Mouse (Mus musculus): ENCODE data around the gene Kazald1. TPM values are rescaled to one million over a fixed set of nuclear protein-coding genes. Genes with fewer than 3 reads are reported as not detected.
"Not testable (repeated sequence)": the region's sequence is repeated elsewhere in the genome, so short reads cannot be mapped to it uniquely, and the experiment has no call there.

Kazald1 gene
- total and polyA plus RNA-seq, 2 experiments from 2014 or later: 10.3 to 21.7 TPM

DNA sequence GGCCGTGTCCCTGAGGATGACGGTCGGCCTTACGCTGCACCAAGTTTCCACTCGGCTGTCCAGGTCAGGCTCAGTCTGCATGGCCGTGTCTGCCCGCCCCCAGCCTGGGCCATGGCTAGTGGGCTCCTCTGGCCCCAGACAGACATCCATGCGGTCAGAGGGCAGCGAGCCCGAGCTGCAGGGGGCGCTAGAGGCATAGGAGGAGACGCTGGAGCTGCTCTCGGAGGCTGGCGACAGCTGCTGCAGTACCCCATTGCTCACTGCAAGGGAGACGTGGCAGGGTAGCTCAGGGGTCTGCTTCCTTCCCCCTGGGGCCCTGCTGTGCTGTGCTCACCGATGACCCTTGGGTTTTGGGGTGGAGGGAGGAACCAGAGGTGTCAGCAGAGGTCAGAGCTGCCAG, 38.2 kb upstream of the Kazald1 start:
- DNase-seq (ENCODE audit: low spot score) (no peak), ATAC-seq (ENCODE audit: insufficient read depth, low read depth) (no peak)
- no peaks in the 10 kb centered on the region; the same call in 1 of the 2 replicates for H3K4me1 ChIP-seq (ENCODE audit: control insufficient read depth, insufficient read depth)
- H3K9me3 ChIP-seq (replicated peaks; ENCODE audit: control insufficient read depth, low read length): no peaks in the 10 kb centered on the region
- no peak overlapping the region for H3K4me2 ChIP-seq (ENCODE audit: low read depth, low read length)
- 34% methylated on average over 16 of the region's 16 CpGs for WGBS
- peaks cover 31% of the 10 kb centered on the region for H3K27me3 ChIP-seq (ENCODE audit: control insufficient read depth, insufficient read depth, low read length)
- no peak overlapping the region for H3K27ac ChIP-seq (ENCODE audit: low read depth)
- TF ChIP-seq CTCF (IDR thresholded peaks at IDR 0.05; ENCODE audit: low read depth) (peak; percentile 45), EP300 (IDR thresholded peaks at IDR 0.05; ENCODE audit: low read depth) (no peak)
- no peaks in the 10 kb centered on the region for H3K36me3 ChIP-seq (replicated peaks; ENCODE audit: control insufficient read depth, insufficient read depth, low read length)
- no peak overlapping the region for H3K4me3 ChIP-seq (ENCODE audit: low read depth, low read length)
- no peak overlapping the region for H3K9ac ChIP-seq (replicated peaks; ENCODE audit: low read depth, low read length)

DNA sequence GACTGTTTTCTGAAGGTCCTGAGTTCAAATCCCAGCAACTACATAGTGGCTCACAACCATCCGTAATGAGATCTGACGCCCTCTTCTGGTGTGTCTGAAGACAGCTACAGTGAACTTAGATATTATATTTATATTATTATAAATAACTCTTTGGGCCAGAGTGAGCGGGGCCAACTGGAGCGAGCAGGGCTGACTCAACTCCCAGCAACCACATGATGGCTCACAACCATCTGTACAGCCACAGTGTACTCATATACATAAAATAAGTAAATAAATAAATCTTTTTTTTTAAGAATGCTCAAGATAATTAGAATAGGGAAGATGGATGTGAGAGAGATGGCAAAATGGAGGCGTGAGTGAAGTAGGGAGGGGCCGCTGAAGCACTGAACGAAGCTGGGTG, 36.8 kb upstream of the Kazald1 start:
- not testable (repeated sequence) for ATAC-seq (ENCODE audit: insufficient read depth, low read depth); H3K9me3 ChIP-seq (replicated peaks; ENCODE audit: control insufficient read depth, low read length); H3K36me3 ChIP-seq (replicated peaks; ENCODE audit: control insufficient read depth, insufficient read depth, low read length); H3K4me1 ChIP-seq (ENCODE audit: control insufficient read depth, insufficient read depth); H3K4me2 ChIP-seq (ENCODE audit: low read depth, low read length); H3K27ac ChIP-seq (ENCODE audit: low read depth); H3K4me3 ChIP-seq (ENCODE audit: low read depth, low read length); DNase-seq (ENCODE audit: low spot score); H3K9ac ChIP-seq (replicated peaks; ENCODE audit: low read depth, low read length)
- 91% methylated on average over 7 of the region's 7 CpGs for WGBS
- H3K27me3 ChIP-seq (ENCODE audit: control insufficient read depth, insufficient read depth, low read length): peaks cover 31% of the 10 kb centered on the region

DNA sequence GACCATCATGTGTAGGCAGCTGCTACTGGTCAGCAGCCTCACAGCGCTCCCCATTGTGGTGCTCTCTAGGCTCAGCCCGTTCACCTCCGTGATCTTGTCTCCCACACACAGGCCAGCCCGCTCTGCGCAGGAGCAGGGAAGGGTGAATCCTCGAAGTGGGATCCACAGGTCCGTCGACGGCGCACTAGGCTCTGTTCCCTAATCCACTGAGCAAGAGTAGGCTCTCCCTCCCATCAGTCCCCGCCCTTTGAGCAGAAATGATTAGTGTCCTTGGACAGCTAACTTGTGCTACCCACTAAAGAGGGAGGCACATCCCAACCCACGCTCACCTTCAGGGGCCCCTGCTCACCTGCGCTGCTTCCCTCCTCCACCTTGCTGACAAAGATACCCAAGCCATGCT, 34.8 kb upstream of the Kazald1 start:
- Histone ChIP-seq H3K4me1 (ENCODE audit: control insufficient read depth, insufficient read depth) (no peaks in the 10 kb centered on the region), H3K27me3 (ENCODE audit: control insufficient read depth, insufficient read depth, low read length) (peaks cover 38% of the 10 kb centered on the region), H3K4me3 (ENCODE audit: low read depth, low read length) (no peak overlapping the region), H3K9me3 (replicated peaks; ENCODE audit: control insufficient read depth, low read length) (no peaks in the 10 kb centered on the region), H3K4me2 (ENCODE audit: low read depth, low read length) (no peak overlapping the region), H3K27ac (ENCODE audit: low read depth) (no peak overlapping the region), H3K9ac (replicated peaks; ENCODE audit: low read depth, low read length) (no peak overlapping the region), H3K36me3 (replicated peaks; ENCODE audit: control insufficient read depth, insufficient read depth, low read length) (no peaks in the 10 kb centered on the region)
- DNase-seq (ENCODE audit: low spot score) (no peak), ATAC-seq (ENCODE audit: insufficient read depth, low read depth) (no peak)
- 45% methylated on average over 13 of the region's 13 CpGs for WGBS
- no peak for TF ChIP-seq CTCF (IDR thresholded peaks at IDR 0.05; ENCODE audit: low read depth)
- TF ChIP-seq EP300 (IDR thresholded peaks at IDR 0.05; ENCODE audit: low read depth): no peak

DNA sequence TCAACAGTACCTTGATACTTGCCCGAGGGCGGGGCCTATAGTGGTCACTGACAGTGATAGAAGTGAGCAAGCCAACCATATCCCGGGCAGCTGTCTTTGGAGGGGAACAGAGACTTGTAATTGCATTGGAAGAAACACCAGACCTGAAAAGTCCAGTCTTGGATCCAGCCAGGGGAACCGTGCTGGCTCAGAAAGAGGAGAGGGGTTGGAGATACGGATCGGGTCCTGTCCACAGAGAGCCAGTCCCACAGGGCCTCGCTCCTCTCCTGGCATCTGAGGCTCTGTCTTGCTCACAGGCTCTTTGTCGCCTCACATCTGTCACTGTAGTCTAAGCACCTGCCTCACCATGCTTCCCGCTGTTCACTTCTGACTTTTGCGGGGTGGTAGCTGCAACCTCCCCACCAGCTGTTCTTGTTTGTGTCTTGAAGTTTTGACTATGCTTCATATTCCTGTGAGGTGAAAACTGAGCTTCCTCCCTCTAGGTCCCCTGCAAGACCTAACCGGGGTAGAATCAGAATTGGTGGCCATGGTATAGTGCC, 30.6 kb upstream of the Kazald1 start:
- DNase-seq (ENCODE audit: low spot score) (no peak), ATAC-seq (ENCODE audit: insufficient read depth, low read depth) (no peak)
- no peak overlapping the region for H3K4me3 ChIP-seq (ENCODE audit: low read depth, low read length)
- H3K36me3 ChIP-seq (replicated peaks; ENCODE audit: control insufficient read depth, insufficient read depth, low read length): no peaks in the 10 kb centered on the region
- no peak overlapping the region for H3K4me2 ChIP-seq (ENCODE audit: low read depth, low read length)
- H3K4me1 ChIP-seq (ENCODE audit: control insufficient read depth, insufficient read depth): peaks cover 18% of the 10 kb centered on the region
- no peak overlapping the region for H3K9ac ChIP-seq (replicated peaks; ENCODE audit: low read depth, low read length)
- 59% methylated on average over 11 of the region's 11 CpGs for WGBS
- H3K27ac ChIP-seq (ENCODE audit: low read depth): no peak overlapping the region
- no peaks in the 10 kb centered on the region for H3K9me3 ChIP-seq (replicated peaks; ENCODE audit: control insufficient read depth, low read length)
- peaks cover 34% of the 10 kb centered on the region for H3K27me3 ChIP-seq (ENCODE audit: control insufficient read depth, insufficient read depth, low read length)
- TF ChIP-seq EP300 (IDR thresholded peaks at IDR 0.05; ENCODE audit: low read depth): no peak
- no peak for TF ChIP-seq CTCF (IDR thresholded peaks at IDR 0.05; ENCODE audit: low read depth)

DNA sequence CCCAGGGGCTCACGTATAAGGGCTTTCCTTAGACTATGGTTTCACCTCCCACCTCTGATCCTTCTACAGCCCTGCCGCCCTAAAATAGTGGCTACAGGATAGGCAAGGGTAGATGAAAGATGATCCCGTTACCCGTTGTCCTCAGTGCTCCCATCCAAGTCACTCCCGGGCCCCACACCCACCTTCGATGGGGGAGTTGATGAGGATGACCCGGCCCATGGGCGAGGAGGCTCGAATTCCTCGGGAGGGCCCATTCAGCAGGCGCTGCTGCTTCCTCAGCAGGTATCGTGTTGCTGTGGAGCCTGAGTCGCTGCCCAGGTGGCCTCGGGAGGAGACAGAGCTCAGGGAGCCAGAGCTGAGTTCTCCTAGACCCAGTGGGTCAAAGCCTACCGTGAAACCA, 29.8 kb upstream of the Kazald1 start:
- Histone ChIP-seq H3K27me3 (ENCODE audit: control insufficient read depth, insufficient read depth, low read length) (peaks cover 27% of the 10 kb centered on the region), H3K4me3 (ENCODE audit: low read depth, low read length) (no peak overlapping the region), H3K9ac (replicated peaks; ENCODE audit: low read depth, low read length) (no peak overlapping the region), H3K4me2 (ENCODE audit: low read depth, low read length) (no peak overlapping the region), H3K4me1 (ENCODE audit: control insufficient read depth, insufficient read depth) (peaks cover 18% of the 10 kb centered on the region), H3K9me3 (replicated peaks; ENCODE audit: control insufficient read depth, low read length) (no peaks in the 10 kb centered on the region), H3K36me3 (replicated peaks; ENCODE audit: control insufficient read depth, insufficient read depth, low read length) (no peaks in the 10 kb centered on the region), H3K27ac (ENCODE audit: low read depth) (no peak overlapping the region)
- ATAC-seq (ENCODE audit: insufficient read depth, low read depth): no peak
- TF ChIP-seq EP300 (IDR thresholded peaks at IDR 0.05; ENCODE audit: low read depth): no peak
- no peak for TF ChIP-seq CTCF (IDR thresholded peaks at IDR 0.05; ENCODE audit: low read depth)
- 41% methylated on average over 15 of the region's 15 CpGs for WGBS
- DNase-seq (ENCODE audit: low spot score): no peak

DNA sequence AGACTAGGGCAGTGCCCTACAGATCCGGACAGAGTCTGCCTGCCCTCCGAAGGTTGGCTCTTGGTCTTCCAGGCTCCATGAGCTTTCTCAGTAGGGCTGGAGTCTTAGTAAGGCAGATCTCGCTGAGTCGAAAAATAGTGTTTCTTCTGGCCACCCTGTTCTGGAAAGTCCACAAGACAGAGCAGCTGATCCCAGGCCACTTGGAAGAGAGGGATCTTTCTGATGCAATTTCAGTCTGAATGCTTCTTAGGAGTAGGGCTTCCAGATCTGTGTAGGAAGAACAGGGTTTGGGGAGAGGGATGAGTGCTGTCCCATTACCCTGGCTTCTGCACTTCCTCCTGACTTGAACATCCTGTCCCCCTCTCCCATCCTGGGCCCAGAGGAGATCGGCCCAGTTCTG, 29.4 kb upstream of the Kazald1 start, which contains the start of gene Pdzd7:
Gene Pdzd7 (minus strand): TSS at position 67 of the 400 bp plus-strand sequence.
- Histone ChIP-seq H3K4me2 (ENCODE audit: low read depth, low read length) (peak within 1 kb of the TSS; percentile 80), H3K9ac (replicated peaks; ENCODE audit: low read depth, low read length) (peak within 1 kb of the TSS; percentile 58; the same call in 1 of the 2 replicates), H3K27ac (ENCODE audit: low read depth) (no peak within 1 kb of the TSS), H3K4me1 (ENCODE audit: control insufficient read depth, insufficient read depth) (peaks cover 18% of the 10 kb centered on the region), H3K4me3 (ENCODE audit: low read depth, low read length) (peak within 1 kb of the TSS; percentile 60), H3K36me3 (replicated peaks; ENCODE audit: control insufficient read depth, insufficient read depth, low read length) (peaks cover 4% of the 10 kb centered on the region), H3K27me3 (ENCODE audit: control insufficient read depth, insufficient read depth, low read length) (peaks cover 24% of the 10 kb centered on the region), H3K9me3 (replicated peaks; ENCODE audit: control insufficient read depth, low read length) (no peaks in the 10 kb centered on the region)
- DNase-seq (ENCODE audit: low spot score) (no peak), ATAC-seq (ENCODE audit: insufficient read depth, low read depth) (no peak)
- 71% methylated on average over 5 of the region's 5 CpGs for WGBS
- TF ChIP-seq CTCF (IDR thresholded peaks at IDR 0.05; ENCODE audit: low read depth) (no peak), EP300 (IDR thresholded peaks at IDR 0.05; ENCODE audit: low read depth) (no peak)

All from heart, postnatal 0 days (tissue).